Mouse (Mus musculus): ENCODE results near the gene Hist1h4d.

- TF ChIP-seq MAX (IDR thresholded peaks at IDR 0.05) (no peak), USF1 (IDR thresholded peaks at IDR 0.05; ENCODE audit: low read depth) (no peak), MYOG (IDR thresholded peaks at IDR 0.05; ENCODE audit: control insufficient read depth, extremely low read depth, insufficient read length) (no peak)
Observed at GRCm38 (mm10) chr13:23585029-23585441, 3.6 kb downstream of the Hist1h4d start.

All from C2C12 (cell line).